Mouse (Mus musculus) hindbrain, postnatal 0 days (tissue): ENCODE results near the gene Mpc1. TPM values are rescaled to one million over a fixed set of nuclear protein-coding genes. Genes with fewer than 3 reads are reported as not detected.
"Not testable (repeated sequence)": the region's sequence is repeated elsewhere in the genome, so short reads cannot be mapped to it uniquely, and the experiment has no call there.

ENCODE experiments used
- ATAC-seq: fragments of 200-750 bp; cut with Nextera tagmentation; 2 replicates; pipeline ENCODE4 v1.8.0; 2017; ENCODE audit warnings: mild to moderate bottlenecking, moderate TSS enrichment, moderate library complexity
- DNase-seq: peaks from one replicate; pipeline ENCODE4 v3.0.0-alpha.2; 2015; ENCODE audit warnings: low spot score
- H3K27ac ChIP-seq: fragments of 300-500 bp; sonication (generic); 2 replicates; pipeline ENCODE4 v1.5.1; 2014; ENCODE audit warnings: mild to moderate bottlenecking
- H3K27me3 ChIP-seq: fragments of 300-500 bp; sonication (generic); 2 replicates; pipeline ENCODE4 v1.6.1; 2014; ENCODE audit warnings: low read length, mixed read lengths; ENCODE audit not compliant: insufficient read depth
- H3K36me3 ChIP-seq: fragments of 300-500 bp; sonication (generic); 2 replicates; pipeline ENCODE4 v1.6.1; 2014; ENCODE audit warnings: low read length, mixed read lengths; ENCODE audit not compliant: insufficient read depth
- H3K4me1 ChIP-seq: fragments of 300-500 bp; sonication (generic); 2 replicates; pipeline ENCODE4 v1.6.1; 2014; ENCODE audit warnings: antibody characterized with exemption, low read length, mixed read lengths; ENCODE audit not compliant: insufficient read depth
- H3K4me2 ChIP-seq: fragments of 300-500 bp; sonication (generic); 2 replicates; pipeline ENCODE4 v1.6.1; 2014; ENCODE audit warnings: low read depth, mild to moderate bottlenecking, low read length, moderate library complexity, mixed read lengths
- H3K4me3 ChIP-seq: fragments of 300-500 bp; sonication (generic); 2 replicates; pipeline ENCODE4 v1.5.1; 2014; ENCODE audit warnings: low read length
- H3K9ac ChIP-seq: fragments of 300-500 bp; sonication (generic); replicated peaks from 2 replicates; pipeline ENCODE4 v1.6.1; 2014; ENCODE audit warnings: mild to moderate bottlenecking, low read length, moderate library complexity, mixed read lengths
- H3K9me3 ChIP-seq: fragments of 300-500 bp; sonication (generic); 2 replicates; pipeline ENCODE4 v1.6.1; 2016; ENCODE audit warnings: low read length, mixed read lengths
- CTCF ChIP-seq: IDR thresholded peaks from 2 replicates; pipeline ENCODE4 v1.5.1; 2016; ENCODE audit warnings: antibody characterized with exemption, control low read depth, low read depth
- WGBS: fragments of 180-500 bp; shearing (Covaris S2); extraction: QIAGEN DNeasy Blood & Tissue Kit; methylation state at CpG from one replicate; pipeline ENCODE4 v1.1.7; 2014; 5-methylcytosine and 5-hydroxymethylcytosine counted together
- polyA plus RNA-seq: library from polyadenylated mRNA; unstranded; fragments of >200 nt; fragmentation: Nextera tagmentation; extraction: Ambion mirVana; gene quantifications from 2 replicates; pipeline ENCODE4 v1.2.1, GENCODE M21; 2015
- total RNA-seq: library from RNA; depleted of rRNA; stranded (reverse); fragments of >200 nt; gene quantifications from 2 replicates; pipeline ENCODE4 v1.2.3, GENCODE M21; 2014

Mpc1 gene
- total and polyA plus RNA-seq, 2 experiments from 2014 or later, result 485 to 608 TPM

DNA sequence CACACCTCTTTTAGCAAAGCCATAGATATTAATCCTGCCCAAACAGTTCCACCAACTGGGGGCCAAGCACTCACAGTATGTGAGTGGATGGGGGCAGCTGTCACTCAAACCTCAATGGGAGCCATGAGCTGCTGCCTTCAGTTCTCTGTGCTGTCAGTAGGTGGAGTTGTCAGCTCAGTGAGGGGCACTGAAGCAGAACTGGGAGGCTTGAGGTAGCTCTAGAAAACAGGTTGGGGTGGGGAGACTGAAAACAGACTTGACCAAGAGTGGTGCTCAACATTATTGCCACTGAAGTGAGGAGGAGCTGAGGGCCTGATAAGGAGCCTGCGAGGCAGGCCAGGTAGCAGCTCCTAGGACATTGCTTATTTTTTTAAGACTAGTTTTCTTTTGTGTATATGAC lies 33.5 kb downstream of the Mpc1 start:
- TF ChIP-seq CTCF, result peak; percentile 74
- 100% methylated on average over 1 of the region's 1 CpGs for WGBS

DNA sequence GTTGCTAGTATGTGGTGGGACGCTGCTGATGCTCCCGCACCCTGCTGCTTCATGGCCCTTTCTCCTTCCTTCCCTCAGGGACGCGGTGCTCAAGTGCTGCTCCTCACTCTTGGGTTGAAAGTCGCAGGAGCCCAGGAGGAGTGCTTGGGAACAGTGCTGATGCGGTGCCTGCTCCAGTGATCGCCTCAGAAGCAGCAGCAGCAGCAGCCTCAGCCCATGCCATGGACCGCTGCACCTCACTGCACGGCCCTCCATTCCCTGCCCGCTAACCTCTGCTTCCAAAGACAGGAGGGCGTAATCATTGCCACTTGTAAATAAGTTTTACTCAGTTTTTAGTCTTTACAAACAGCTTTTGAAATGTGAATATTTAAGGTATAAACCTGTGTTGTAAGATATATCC lies 44.2 kb downstream of the Mpc1 start:
- not testable (repeated sequence) for H3K36me3 ChIP-seq, H3K27me3 ChIP-seq, H3K27ac ChIP-seq, ATAC-seq, DNase-seq, H3K4me2 ChIP-seq, H3K9ac ChIP-seq, H3K4me3 ChIP-seq, H3K9me3 ChIP-seq, H3K4me1 ChIP-seq
- 75% methylated on average over 9 of the region's 11 CpGs for WGBS

More for the DNA sequence above, 33.5 kb downstream of the Mpc1 start:
- Histone ChIP-seq H3K9me3 (no peaks in the 10 kb centered on the region), H3K9ac (no peak overlapping the region), H3K4me3 (no peak overlapping the region), H3K27ac (no peak overlapping the region), H3K4me1 (peaks cover 13% of the 10 kb centered on the region), H3K27me3 (no peaks in the 10 kb centered on the region), H3K4me2 (no peak overlapping the region), H3K36me3 (no peaks in the 10 kb centered on the region)
- peak; percentile 51 for DNase-seq
- ATAC-seq, result peak; percentile 61; the same call in 1 of the 2 replicates

DNA sequence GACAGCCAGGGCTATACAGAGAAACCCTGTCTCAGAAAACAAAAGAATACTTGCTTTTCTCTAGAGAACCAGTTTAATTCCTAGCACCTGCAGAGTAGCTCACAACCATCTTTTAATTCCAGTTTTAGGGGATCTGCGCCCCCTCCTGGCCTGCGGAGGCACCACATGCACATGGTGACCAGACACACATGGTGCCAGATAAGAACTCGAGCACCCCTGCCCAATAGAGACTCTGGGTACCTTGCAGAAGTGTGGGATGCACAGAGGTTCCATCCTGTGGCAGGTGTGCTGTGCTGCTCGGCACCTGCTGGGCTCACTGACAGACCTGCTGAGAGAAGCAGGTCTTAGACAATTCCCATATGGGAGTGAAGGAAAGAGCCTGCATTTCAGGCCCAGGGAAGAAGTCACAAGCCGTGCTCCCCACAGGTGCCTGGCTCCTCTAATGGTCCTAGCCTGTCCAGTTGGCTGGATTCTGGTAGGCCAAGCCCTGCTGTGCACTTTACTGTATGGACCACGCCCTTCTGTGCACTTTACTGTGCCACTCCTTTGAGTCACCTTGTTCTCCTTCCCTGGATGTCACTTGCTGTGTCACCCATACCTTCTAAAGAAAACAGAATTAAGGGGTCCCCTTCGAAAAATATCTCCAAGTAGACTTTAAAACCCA lies 45.9 kb downstream of the Mpc1 start:
- ATAC-seq, result no peak
- Histone ChIP-seq H3K4me1 (no peaks in the 10 kb centered on the region), H3K9me3 (no peaks in the 10 kb centered on the region), H3K27ac (no peak overlapping the region), H3K36me3 (no peaks in the 10 kb centered on the region; the same call in 1 of the 2 replicates), H3K9ac (no peak overlapping the region), H3K4me3 (no peak overlapping the region), H3K27me3 (no peaks in the 10 kb centered on the region), H3K4me2 (no peak overlapping the region)
- peak; percentile 32 for DNase-seq
- WGBS, result 71% methylated on average over 7 of the region's 7 CpGs
- peak; percentile 54 for TF ChIP-seq CTCF

DNA sequence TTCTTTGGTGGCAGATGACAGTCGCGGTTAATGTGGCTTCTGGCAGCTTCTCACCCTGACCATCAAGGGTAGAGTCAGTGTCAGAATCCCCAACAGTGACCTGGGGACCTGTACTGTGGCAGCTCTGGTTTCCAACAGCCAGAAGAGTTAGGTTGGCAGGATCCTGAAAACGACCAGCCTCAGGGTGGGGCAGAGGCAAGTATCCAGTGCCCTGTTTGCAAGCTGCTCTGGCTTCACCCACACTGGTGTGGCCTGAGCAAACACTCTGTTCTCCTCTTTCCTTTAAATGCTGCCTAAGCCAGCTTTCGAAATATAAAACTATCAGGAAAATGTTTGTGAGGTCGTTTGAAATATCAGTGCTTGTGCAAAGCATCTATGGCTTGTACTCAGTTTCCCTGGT lies 47.9 kb downstream of the Mpc1 start:
- Histone ChIP-seq H3K36me3 (no peaks in the 10 kb centered on the region), H3K4me1 (no peaks in the 10 kb centered on the region), H3K27ac (no peak overlapping the region), H3K27me3 (no peaks in the 10 kb centered on the region), H3K9ac (no peak overlapping the region), H3K4me2 (no peak overlapping the region), H3K4me3 (no peak overlapping the region), H3K9me3 (no peaks in the 10 kb centered on the region)
- no peak for DNase-seq
- 79% methylated on average over 5 of the region's 5 CpGs for WGBS
- TF ChIP-seq CTCF, result no peak
- ATAC-seq, result no peak

DNA sequence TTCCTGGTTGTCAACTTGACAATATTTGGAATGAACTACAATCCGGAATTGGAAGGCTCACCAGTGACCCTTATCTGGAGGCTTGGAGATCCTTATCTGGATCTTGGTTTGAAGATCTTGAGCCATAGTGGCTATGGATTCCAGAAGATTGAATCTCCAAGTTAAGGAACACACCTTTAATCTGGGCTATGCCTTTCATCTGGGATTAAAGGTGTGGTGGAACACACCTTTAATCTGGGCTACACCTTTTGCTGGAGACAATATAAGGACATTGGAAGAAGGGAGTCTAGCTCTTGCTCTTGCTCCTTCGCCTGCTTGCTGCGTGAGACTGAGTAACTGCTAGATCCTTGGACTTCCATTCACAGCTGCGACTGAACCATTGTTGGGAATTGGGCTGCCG lies 54.5 kb downstream of the Mpc1 start, which contains the start of gene Prr18:
TSS of gene Prr18 (plus strand) at position 301 of the 400 bp plus-strand sequence.
- WGBS, result 100% methylated on average over 1 of the region's 5 CpGs
- not testable (repeated sequence) for ATAC-seq, H3K9me3 ChIP-seq, H3K27ac ChIP-seq, H3K27me3 ChIP-seq, H3K4me2 ChIP-seq, H3K4me3 ChIP-seq, H3K36me3 ChIP-seq, DNase-seq, H3K9ac ChIP-seq
- peaks cover 19% of the 10 kb centered on the region for H3K4me1 ChIP-seq

DNA sequence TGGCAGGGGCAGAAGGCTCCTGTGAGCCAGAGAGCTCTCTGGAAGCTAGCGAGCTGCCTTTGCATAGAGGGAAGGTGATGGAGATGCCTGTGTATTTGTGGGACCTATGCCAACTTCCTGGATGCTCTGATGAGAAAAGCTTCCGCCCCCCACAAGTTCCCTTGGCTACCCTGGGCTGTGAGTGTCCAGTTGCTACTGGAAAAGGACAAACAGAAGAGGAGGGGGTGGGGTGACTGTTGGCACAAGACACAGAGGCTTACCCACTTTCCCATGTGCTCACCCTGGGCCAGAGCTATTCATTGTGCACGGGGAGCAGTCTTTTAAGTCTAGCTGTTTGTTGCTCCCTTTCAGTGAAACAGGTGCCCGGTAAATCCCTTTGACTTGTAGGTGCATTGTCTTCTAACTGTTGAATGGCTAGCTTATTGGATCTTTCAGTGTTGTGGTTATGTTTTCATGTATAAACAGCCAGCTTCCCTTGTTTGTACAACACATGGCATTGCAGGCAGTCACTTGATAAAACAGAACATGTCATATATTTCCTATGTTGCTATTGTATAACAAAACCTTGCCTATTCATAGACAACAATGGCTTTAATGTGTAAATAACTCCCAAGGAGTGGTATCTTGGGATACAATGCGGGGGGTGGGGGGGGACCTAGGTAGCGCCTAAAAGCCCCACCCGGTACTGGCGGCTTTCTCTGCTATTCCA lies 57.1 kb downstream of the Mpc1 start:
- H3K4me3 ChIP-seq, result peak overlapping the region; percentile 47
- H3K36me3 ChIP-seq, result no peaks in the 10 kb centered on the region
- peak overlapping the region; percentile 93 for H3K27ac ChIP-seq
- TF ChIP-seq CTCF, result no peak
- peaks cover 32% of the 10 kb centered on the region for H3K4me1 ChIP-seq
- ATAC-seq (peak; percentile 79), DNase-seq (peak; percentile 89)
- no peaks in the 10 kb centered on the region for H3K9me3 ChIP-seq
- peak overlapping the region; percentile 76 for H3K9ac ChIP-seq
- H3K27me3 ChIP-seq, result no peaks in the 10 kb centered on the region
- WGBS, result 7% methylated on average over 8 of the region's 8 CpGs
- H3K4me2 ChIP-seq, result peak overlapping the region; percentile 85
